Mouse (Mus musculus): ENCODE measurements around the gene Olfr1382. TPM values are rescaled to one million over a fixed set of nuclear protein-coding genes. Genes with fewer than 3 reads are reported as not detected.
"Not testable (repeated sequence)": the region's sequence is repeated elsewhere in the genome, so short reads cannot be mapped to it uniquely, and the experiment has no call there.

Gene Olfr1382
- polyA plus RNA-seq (2012; ENCODE audit: insufficient read depth, insufficient read length, missing spikeins), result not detected in 2 replicates

DNA sequence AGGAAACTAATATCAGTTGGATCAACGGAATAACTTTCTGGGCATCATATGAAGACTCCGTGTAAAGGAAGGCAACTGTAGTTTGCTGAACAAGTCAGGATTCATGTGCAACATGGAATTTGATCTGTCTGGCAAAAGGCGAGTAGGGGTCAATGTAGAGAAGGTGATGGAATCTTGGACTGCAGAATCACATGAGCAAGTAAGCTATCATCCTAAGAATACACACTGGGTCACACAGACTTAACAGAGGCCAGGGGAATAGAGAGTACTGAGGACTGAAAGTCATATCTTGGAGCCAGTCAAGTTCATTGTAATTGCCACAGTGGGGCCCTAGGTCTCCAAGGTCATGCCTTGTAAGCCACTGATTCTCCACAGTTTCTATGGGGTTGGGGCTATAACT is at the start of gene Olfr1382:
Olfr1382 (plus strand) TSS at position 301 of the 400 bp plus-strand sequence.
- Histone ChIP-seq H3K4me1 (ENCODE audit: control insufficient read depth, insufficient read depth, insufficient read length, low read length) (no peaks in the 10 kb centered on the region), H3K4me3 (ENCODE audit: insufficient read depth, low read depth, low read length) (no peak within 1 kb of the TSS), H3K27ac (replicated peaks; ENCODE audit: low read depth, low read length) (no peak within 1 kb of the TSS)

DNA sequence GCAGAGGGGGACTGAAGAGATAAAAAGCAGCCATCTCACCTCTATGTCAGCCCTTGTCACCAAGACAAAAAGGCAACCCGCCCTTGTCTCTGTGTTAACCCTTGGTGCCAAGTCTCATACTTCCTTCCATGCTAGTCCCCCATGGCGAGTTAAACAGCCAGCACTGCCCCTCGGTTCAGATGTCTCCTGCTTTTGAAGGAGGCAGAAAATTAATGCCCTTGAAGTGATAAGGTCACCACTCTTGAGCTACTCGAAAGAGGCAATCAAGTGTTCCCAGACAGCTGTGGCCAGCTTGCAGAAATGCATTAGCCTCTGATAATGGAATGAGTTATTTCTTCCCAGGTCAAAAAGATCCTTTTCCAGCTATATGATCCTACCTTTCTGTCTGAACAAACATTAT is 42.1 kb upstream of the Olfr1382 start:
- Histone ChIP-seq H3K4me1 (ENCODE audit: control insufficient read depth, insufficient read depth, insufficient read length, low read length) (no peaks in the 10 kb centered on the region), H3K27ac (replicated peaks; ENCODE audit: low read depth, low read length) (no peak overlapping the region), H3K4me3 (ENCODE audit: insufficient read depth, low read depth, low read length) (no peak overlapping the region)

DNA sequence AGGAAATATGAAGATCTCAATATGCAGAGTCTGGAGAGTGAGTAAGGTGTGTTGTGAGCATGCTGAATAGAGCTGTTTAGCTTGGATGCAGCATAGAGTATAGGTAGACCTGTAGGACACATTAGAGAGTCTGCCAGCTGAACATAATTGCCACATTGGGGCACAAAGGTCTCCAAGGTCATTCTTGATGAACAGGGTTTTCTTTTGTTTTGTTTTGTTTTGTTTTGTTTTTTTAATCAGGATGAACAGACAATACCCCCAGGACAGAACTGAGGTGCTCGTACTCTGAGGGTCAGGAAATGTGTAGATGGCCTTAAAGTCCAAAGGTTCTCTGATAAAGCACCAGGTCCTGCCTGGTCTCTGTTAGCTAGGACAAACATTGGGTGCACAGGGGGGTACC is 39.3 kb upstream of the Olfr1382 start, which contains the start of gene Olfr1385:
Olfr1385 (plus strand) TSS at position 301 of the 400 bp plus-strand sequence.
- H3K27ac ChIP-seq (replicated peaks; ENCODE audit: low read depth, low read length); H3K4me1 ChIP-seq (ENCODE audit: control insufficient read depth, insufficient read depth, insufficient read length, low read length); H3K4me3 ChIP-seq (ENCODE audit: insufficient read depth, low read depth, low read length): not testable (repeated sequence)

DNA sequence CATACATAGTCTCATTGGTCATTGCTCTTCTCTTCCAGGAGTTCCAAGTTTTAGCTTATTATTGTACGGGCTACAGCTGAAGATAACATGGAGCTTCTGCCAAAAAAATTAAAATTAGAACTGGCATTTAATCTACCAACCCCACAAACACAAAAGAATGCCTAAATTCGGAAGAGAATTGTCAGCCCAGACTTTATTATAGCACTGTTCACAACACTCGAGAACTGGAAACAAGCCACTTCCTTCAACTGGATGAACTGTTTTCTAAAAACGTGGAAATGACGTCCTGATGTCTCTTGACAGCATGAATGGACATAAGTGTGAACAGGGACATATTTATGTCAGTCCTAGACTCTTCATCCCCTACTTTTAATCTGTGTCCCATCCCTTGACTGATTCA is 10.0 kb upstream of the Olfr1382 start:
- Histone ChIP-seq H3K27ac (replicated peaks; ENCODE audit: low read depth, low read length) (no peak overlapping the region), H3K4me3 (ENCODE audit: insufficient read depth, low read depth, low read length) (no peak overlapping the region), H3K4me1 (ENCODE audit: control insufficient read depth, insufficient read depth, insufficient read length, low read length) (no peaks in the 10 kb centered on the region)

GRCm38 (mm10) chr11:49519348-49519747 is 8.7 kb upstream of the Olfr1382 start, which contains the start of gene Olfr1383:
TSS of gene Olfr1383 (plus strand) at chr11:49519648.
- Histone ChIP-seq H3K4me1 (ENCODE audit: control insufficient read depth, insufficient read depth, insufficient read length, low read length) (no peaks in the 10 kb centered on the region), H3K4me3 (ENCODE audit: insufficient read depth, low read depth, low read length) (no peak within 1 kb of the TSS), H3K27ac (replicated peaks; ENCODE audit: low read depth, low read length) (no peak within 1 kb of the TSS)

GRCm38 (mm10) chr11:49532761-49533160 is 4.7 kb downstream of the Olfr1382 start:
- H3K4me3 ChIP-seq (ENCODE audit: insufficient read depth, low read depth, low read length), result no peak overlapping the region
- no peaks in the 10 kb centered on the region for H3K4me1 ChIP-seq (ENCODE audit: control insufficient read depth, insufficient read depth, insufficient read length, low read length)
- no peak overlapping the region for H3K27ac ChIP-seq (replicated peaks; ENCODE audit: low read depth, low read length)

DNA sequence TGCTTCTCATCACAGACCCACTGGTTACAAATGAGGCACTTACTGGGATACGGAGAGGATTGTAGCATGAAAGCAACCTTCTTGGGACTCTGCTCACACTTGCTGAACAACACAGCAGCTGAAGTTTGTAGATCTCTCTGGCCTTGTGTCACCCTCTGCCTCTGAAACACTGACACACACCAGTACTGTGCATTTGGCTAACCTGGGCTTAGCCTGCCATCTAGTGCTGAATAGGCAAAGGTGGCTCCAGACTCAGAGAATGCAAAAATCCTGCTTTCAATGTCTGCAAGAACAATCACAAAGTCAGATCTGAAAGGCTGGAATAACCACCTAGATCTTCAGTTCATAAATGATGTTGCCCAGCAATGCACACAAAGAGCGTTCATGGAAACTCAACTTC is 8.6 kb downstream of the Olfr1382 start:
- H3K4me3 ChIP-seq (ENCODE audit: insufficient read depth, low read depth, low read length); H3K27ac ChIP-seq (replicated peaks; ENCODE audit: low read depth, low read length): not testable (repeated sequence)

GRCm38 (mm10) chr11:49543149-49543548 is 15.1 kb downstream of the Olfr1382 start, which contains the start of gene Olfr1381:
TSS of gene Olfr1381 (plus strand) at chr11:49543449.
- not testable (repeated sequence) for H3K27ac ChIP-seq (replicated peaks; ENCODE audit: low read depth, low read length); H3K4me1 ChIP-seq (ENCODE audit: control insufficient read depth, insufficient read depth, insufficient read length, low read length); H3K4me3 ChIP-seq (ENCODE audit: insufficient read depth, low read depth, low read length)

More for the DNA sequence above, 8.6 kb downstream of the Olfr1382 start:
- not testable (repeated sequence) for H3K4me1 ChIP-seq (ENCODE audit: control insufficient read depth, insufficient read depth, insufficient read length, low read length)

- H3K4me1 ChIP-seq (ENCODE audit: control insufficient read depth, insufficient read depth, insufficient read length, low read length); H3K27ac ChIP-seq (replicated peaks; ENCODE audit: low read depth, low read length); H3K4me3 ChIP-seq (ENCODE audit: insufficient read depth, low read depth, low read length): not testable (repeated sequence)
Measured at GRCm38 (mm10) chr11:49554033-49554432, 26.0 kb downstream of the Olfr1382 start.

DNA sequence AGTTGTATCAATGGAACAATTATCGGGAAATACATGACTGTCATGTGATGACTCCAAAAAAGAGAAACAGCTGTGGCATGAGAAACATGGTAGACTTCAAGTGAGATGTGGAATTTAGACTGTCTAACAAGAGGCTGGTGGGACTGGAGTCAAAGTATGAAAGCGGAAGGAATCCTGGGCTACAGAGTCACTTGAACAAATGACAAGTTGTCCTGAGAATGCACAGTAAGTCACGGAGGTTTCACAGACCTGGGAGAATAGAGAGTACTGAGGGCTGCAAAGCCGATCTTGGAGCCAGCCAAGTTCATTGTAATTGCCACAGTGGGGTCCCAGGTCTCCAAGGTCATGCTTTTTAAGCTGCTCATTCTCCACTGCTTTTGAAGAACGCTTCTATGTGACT is 28.5 kb downstream of the Olfr1382 start, which contains the start of gene Olfr1380:
Olfr1380 (plus strand) TSS at position 301 of the 400 bp plus-strand sequence.
- H3K4me3 ChIP-seq (ENCODE audit: insufficient read depth, low read depth, low read length); H3K4me1 ChIP-seq (ENCODE audit: control insufficient read depth, insufficient read depth, insufficient read length, low read length); H3K27ac ChIP-seq (replicated peaks; ENCODE audit: low read depth, low read length): not testable (repeated sequence)

DNA sequence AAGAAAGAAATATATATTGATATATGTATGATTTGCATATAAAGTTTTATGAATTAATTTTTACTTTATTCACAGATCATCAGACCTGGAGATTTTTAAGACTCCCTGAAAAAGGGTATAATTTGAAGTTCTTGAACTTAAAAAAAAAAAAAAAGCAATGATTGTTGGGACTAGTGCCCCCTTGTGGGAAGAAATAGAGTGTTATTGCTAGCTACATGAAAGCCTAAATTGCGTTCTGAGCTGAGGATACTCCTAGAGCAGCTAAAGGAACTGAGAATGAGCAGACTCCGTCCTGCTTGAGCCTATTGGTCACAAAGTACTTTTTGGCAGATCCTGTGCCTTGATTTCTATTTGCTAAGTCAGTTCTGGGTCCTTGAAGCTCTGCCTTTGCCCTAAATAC is 47.0 kb downstream of the Olfr1382 start:
- H3K4me3 ChIP-seq (ENCODE audit: insufficient read depth, low read depth, low read length); H3K27ac ChIP-seq (replicated peaks; ENCODE audit: low read depth, low read length); H3K4me1 ChIP-seq (ENCODE audit: control insufficient read depth, insufficient read depth, insufficient read length, low read length): not testable (repeated sequence)

DNA sequence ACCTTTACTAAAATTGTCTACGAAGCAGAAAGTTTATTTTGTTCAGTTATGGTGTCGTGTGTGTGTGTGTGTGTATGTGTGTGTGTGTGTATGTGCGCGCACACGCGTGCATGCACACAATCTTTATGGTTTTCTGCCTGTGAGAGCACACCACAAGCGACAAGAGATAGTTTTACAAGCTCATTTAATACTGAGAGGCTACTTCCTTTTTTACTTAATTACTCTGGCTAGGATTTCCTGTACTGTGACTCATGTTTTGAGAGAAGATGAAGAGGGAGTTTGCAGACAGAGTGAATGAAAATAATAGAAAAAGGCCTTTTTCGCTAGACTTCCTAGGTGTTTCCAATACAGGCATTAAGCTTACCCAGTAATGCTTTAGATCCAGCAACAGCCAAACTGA is 52.4 kb downstream of the Olfr1382 start:
- not testable (repeated sequence) for H3K27ac ChIP-seq (replicated peaks; ENCODE audit: low read depth, low read length); H3K4me3 ChIP-seq (ENCODE audit: insufficient read depth, low read depth, low read length); H3K4me1 ChIP-seq (ENCODE audit: control insufficient read depth, insufficient read depth, insufficient read length, low read length)

Other genes starting within 250 kb of the Olfr1382 start
- gene Olfr1393, start 249.9 kb upstream of the Olfr1382 start, polyA plus RNA-seq (2012; ENCODE audit: insufficient read depth, insufficient read length, missing spikeins), result not detected in 2 replicates
- gene Olfr1392, start 243.0 kb upstream of the Olfr1382 start, polyA plus RNA-seq (2012; ENCODE audit: insufficient read depth, insufficient read length, missing spikeins), result not detected in 2 replicates
- not detected in 2 replicates for gene Olfr10, start 223.5 kb upstream of the Olfr1382 start, polyA plus RNA-seq (2012; ENCODE audit: insufficient read depth, insufficient read length, missing spikeins)
- not detected in 2 replicates for gene Olfr1391, start 205.5 kb upstream of the Olfr1382 start, polyA plus RNA-seq (2012; ENCODE audit: insufficient read depth, insufficient read length, missing spikeins)
- not detected in 2 replicates for gene Olfr1390, start 193.1 kb upstream of the Olfr1382 start, polyA plus RNA-seq (2012; ENCODE audit: insufficient read depth, insufficient read length, missing spikeins)
- gene Olfr1389, start 105.2 kb upstream of the Olfr1382 start, polyA plus RNA-seq (2012; ENCODE audit: insufficient read depth, insufficient read length, missing spikeins), result not detected in 2 replicates
- not detected in 2 replicates for gene Olfr1388, start 91.6 kb upstream of the Olfr1382 start, polyA plus RNA-seq (2012; ENCODE audit: insufficient read depth, insufficient read length, missing spikeins)
- gene Olfr1387, start 72.9 kb upstream of the Olfr1382 start, polyA plus RNA-seq (2012; ENCODE audit: insufficient read depth, insufficient read length, missing spikeins), result not detected in 2 replicates
- not detected in 2 replicates for gene Olfr1386, start 63.2 kb upstream of the Olfr1382 start, polyA plus RNA-seq (2012; ENCODE audit: insufficient read depth, insufficient read length, missing spikeins)
- not detected in 2 replicates for gene Olfr1385, start 39.2 kb upstream of the Olfr1382 start, polyA plus RNA-seq (2012; ENCODE audit: insufficient read depth, insufficient read length, missing spikeins)
- gene Olfr1384, start 21.5 kb upstream of the Olfr1382 start, polyA plus RNA-seq (2012; ENCODE audit: insufficient read depth, insufficient read length, missing spikeins), result not detected in 2 replicates
- not detected in 2 replicates for gene Olfr1383, start 8.6 kb upstream of the Olfr1382 start, polyA plus RNA-seq (2012; ENCODE audit: insufficient read depth, insufficient read length, missing spikeins)
- not detected in 2 replicates for gene Olfr1381, start 15.2 kb downstream of the Olfr1382 start, polyA plus RNA-seq (2012; ENCODE audit: insufficient read depth, insufficient read length, missing spikeins)
- not detected in 2 replicates for gene Olfr1380, start 28.6 kb downstream of the Olfr1382 start, polyA plus RNA-seq (2012; ENCODE audit: insufficient read depth, insufficient read length, missing spikeins)
- gene Flt4, start 81.0 kb downstream of the Olfr1382 start, polyA plus RNA-seq (2012; ENCODE audit: insufficient read depth, insufficient read length, missing spikeins), result 2.1 and 2.7 TPM in 2 replicates
- gene Scgb3a1, start 135.4 kb downstream of the Olfr1382 start, polyA plus RNA-seq (2012; ENCODE audit: insufficient read depth, insufficient read length, missing spikeins), result not detected in 2 replicates
- 9.9 and 10.8 TPM in 2 replicates for gene Cnot6, start 184.5 kb downstream of the Olfr1382 start, polyA plus RNA-seq (2012; ENCODE audit: insufficient read depth, insufficient read length, missing spikeins)

Measured in brown adipose tissue, adult 24 weeks (tissue).